Mouse (Mus musculus): ENCODE measurements around the gene Gm5150.

GRCm38 (mm10) chr3:16006215-16006614 lies at the start of gene Gm5150:
- TF ChIP-seq CTCF (IDR thresholded peaks at IDR 0.05) (no peak), EP300 (IDR thresholded peaks at IDR 0.05) (no peak)
